Mouse (Mus musculus) neural tube, embryonic 15.5 days (tissue): ENCODE results near the gene Il13ra1. TPM values are rescaled to one million over a fixed set of nuclear protein-coding genes. Genes with fewer than 3 reads are reported as not detected.

ENCODE experiments used
- ATAC-seq: fragments of 200-750 bp; cut with Nextera tagmentation; 2 replicates; pipeline ENCODE4 v1.8.0; 2017; ENCODE audit warnings: mild to moderate bottlenecking, moderate TSS enrichment, moderate library complexity; ENCODE audit not compliant: low FRiP score
- H3K27ac ChIP-seq: fragments of 300-500 bp; sonication (generic); replicated peaks from 2 replicates; pipeline ENCODE4 v1.5.1; 2015; ENCODE audit warnings: mild to moderate bottlenecking, inconsistent platforms
- H3K27me3 ChIP-seq: fragments of 300-500 bp; sonication (generic); replicated peaks from 2 replicates; pipeline ENCODE4 v1.6.1; 2015; ENCODE audit warnings: inconsistent platforms
- H3K36me3 ChIP-seq: fragments of 300-500 bp; sonication (generic); 2 replicates; pipeline ENCODE4 v1.6.1; 2015; ENCODE audit warnings: inconsistent platforms
- H3K4me1 ChIP-seq: fragments of 300-500 bp; sonication (generic); 2 replicates; pipeline ENCODE4 v1.6.1; 2015; ENCODE audit warnings: inconsistent platforms
- H3K4me2 ChIP-seq: fragments of 300-500 bp; sonication (generic); 2 replicates; pipeline ENCODE4 v1.6.1; 2015; ENCODE audit warnings: inconsistent platforms, mild to moderate bottlenecking, moderate library complexity
- H3K4me3 ChIP-seq: fragments of 300-500 bp; sonication (generic); replicated peaks from 2 replicates; pipeline ENCODE4 v1.5.1; 2015; ENCODE audit warnings: mild to moderate bottlenecking, inconsistent platforms
- H3K9ac ChIP-seq: fragments of 300-500 bp; sonication (generic); replicated peaks from 2 replicates; pipeline ENCODE4 v1.6.1; 2015; ENCODE audit warnings: mild to moderate bottlenecking, inconsistent platforms
- H3K9me3 ChIP-seq: fragments of 300-500 bp; sonication (generic); replicated peaks from 2 replicates; pipeline ENCODE4 v1.6.1; 2016; ENCODE audit warnings: inconsistent platforms
- WGBS: fragments of 180-500 bp; shearing (Covaris S2); methylation state at CpG from one replicate; pipeline ENCODE4 v1.1.7; 2015; ENCODE audit warnings: mixed read lengths; 5-methylcytosine and 5-hydroxymethylcytosine counted together
- polyA plus RNA-seq: library from polyadenylated mRNA; unstranded; fragments of >200 nt; fragmentation: Nextera tagmentation; extraction: Ambion mirVana; gene quantifications from 2 replicates; pipeline ENCODE4 v1.2.1, GENCODE M21; 2015

Il13ra1 gene
- polyA plus RNA-seq, 1 experiment from 2014 or later, result 5.0 TPM

- Histone ChIP-seq H3K4me1 (no peaks in the 10 kb centered on the region), H3K4me3 (no peak overlapping the region), H3K9me3 (no peaks in the 10 kb centered on the region), H3K27ac (no peak overlapping the region), H3K4me2 (no peak overlapping the region), H3K36me3 (no peaks in the 10 kb centered on the region), H3K9ac (no peak overlapping the region), H3K27me3 (no peaks in the 10 kb centered on the region)
- 66% methylated on average over 2 of the region's 2 CpGs for WGBS
- ATAC-seq, result no peak
These were observed 97.6 kb downstream of the Il13ra1 start for GRCm38 (mm10) chrX:36209554-36209953.

- H3K4me2 ChIP-seq, result no peak overlapping the region
- 78% methylated on average over 3 of the region's 3 CpGs for WGBS
- H3K4me3 ChIP-seq, result no peak overlapping the region
- no peaks in the 10 kb centered on the region for H3K27me3 ChIP-seq
- no peaks in the 10 kb centered on the region for H3K4me1 ChIP-seq
- H3K9me3 ChIP-seq, result no peaks in the 10 kb centered on the region
- H3K36me3 ChIP-seq, result no peaks in the 10 kb centered on the region
- H3K27ac ChIP-seq, result no peak overlapping the region
- no peak overlapping the region for H3K9ac ChIP-seq
- ATAC-seq, result no peak
These were observed 99.3 kb downstream of the Il13ra1 start for GRCm38 (mm10) chrX:36211216-36211615.

Other genes starting within 250 kb of the Il13ra1 start
- 9.6 and 9.9 TPM in 2 replicates for gene Dock11, start 223.3 kb upstream of the Il13ra1 start, polyA plus RNA-seq
- 253 and 292 TPM in 2 replicates for gene Zcchc12, start 83.8 kb downstream of the Il13ra1 start, polyA plus RNA-seq
- gene Lonrf3, start 216.2 kb downstream of the Il13ra1 start, polyA plus RNA-seq, result 0.23 and 0.29 TPM in 2 replicates